Mouse (Mus musculus) liver, adult 2 months (tissue): ENCODE measurements around the gene Tada3.

Source experiments
- CTCF ChIP-seq: fragments of 200-500 bp; IDR thresholded peaks from 2 replicates; pipeline ENCODE4 v1.5.1; 2011; ENCODE audit warnings: low read depth, low read length, control low read depth
- POLR2A ChIP-seq: fragments of 200-500 bp; IDR thresholded peaks from 2 replicates; pipeline ENCODE4 v1.6.1; 2011; ENCODE audit warnings: low read length, control low read depth; ENCODE audit not compliant: insufficient read depth; ENCODE audit errors: extremely low read depth

DNA sequence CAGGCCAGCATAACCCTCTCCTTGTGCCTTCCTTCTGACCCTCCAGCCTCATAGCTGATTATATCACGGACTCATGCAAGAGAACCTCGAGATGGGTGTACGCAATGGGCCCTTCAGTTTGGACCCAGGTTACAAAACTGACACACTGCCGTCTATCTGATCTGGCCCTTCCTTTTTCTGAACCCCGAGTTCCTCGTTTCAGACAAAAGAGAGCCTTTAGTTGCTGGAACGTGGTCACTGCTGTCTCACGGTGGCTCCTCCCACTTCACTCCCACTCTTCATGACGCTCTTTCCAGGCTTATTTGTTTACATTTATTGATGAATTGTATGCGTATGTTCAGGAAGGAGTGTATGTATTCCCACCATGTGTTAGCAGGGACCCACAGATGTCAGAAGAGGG, 26.0 kb downstream of the Tada3 start:
- TF ChIP-seq CTCF (no peak), POLR2A (no peak)
